ENCODE assay signal across 10 mouse cellular contexts in the genomic region with DNA sequence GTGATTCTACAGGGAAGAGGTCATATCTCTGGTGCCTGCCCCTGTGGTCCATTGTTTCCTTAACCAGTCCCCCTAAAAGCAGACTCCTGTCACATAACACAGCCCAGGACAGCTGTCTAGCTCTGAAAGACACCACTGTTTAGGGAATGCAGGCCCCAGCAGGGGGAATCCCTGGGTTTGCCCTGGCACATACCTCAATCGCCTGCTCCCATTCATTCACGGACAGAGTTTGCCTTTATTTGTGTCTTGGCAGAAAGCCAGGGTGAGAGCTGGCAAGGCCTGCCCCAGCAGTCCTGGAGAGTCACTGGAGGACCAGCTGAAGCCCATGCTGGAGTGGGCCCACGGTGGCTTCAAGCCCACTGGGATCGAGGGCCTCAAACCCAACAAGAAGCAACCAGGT. TPM values are rescaled to one million over a fixed set of nuclear protein-coding genes. Genes with fewer than 3 reads are reported as not detected.
A peak's percentile ranks its signal among the peaks of the same experiment; 100 is the strongest.
DNase-seq lines count a peak whose midpoint lies in the region; ATAC-seq lines count a peak whose summit lies in the region.
"Had no signal": no experiment of that assay in that cellular context is flagged by ENCODE, and none has a peak within 500 bp of the region (broad histone marks: within the 10 kb centered on the region; RNA-seq: fewer than 3 reads in every experiment).

No protein-coding gene starts in this region.

- ATAC-seq in forebrain, embryonic 12.5 days (ENCODE audit: low FRiP score): peak; percentile 87

- peak; percentile 26 for DNase-seq in ovary, adult 18-20 months (ENCODE audit: low spot score)
- no peak for DNase-seq in ovary, postnatal 10 days (ENCODE audit: low spot score)
- peak; percentile 70 for DNase-seq in heart, postnatal 4 days
- peak; percentile 65 to 74 for DNase-seq in layer of hippocampus, postnatal 36 days
- DNase-seq in lung, postnatal 25 days (ENCODE audit: low spot score): peak; percentile 39
- DNase-seq in right cerebral cortex, postnatal 25 days: peak; percentile 35
- no peak for DNase-seq in thymus, postnatal 4 days

- H3K36me3 ChIP-seq in forebrain, embryonic 12.5 days (replicated peaks): no peaks in the 10 kb centered on the region
- H3K36me3 ChIP-seq: G1E had no signal

- H3K4me1 ChIP-seq in forebrain, embryonic 12.5 days: peaks cover 12% of the 10 kb centered on the region

- 16% methylated on average over 4 of the region's 4 CpGs for WGBS in forebrain, embryonic 12.5 days

- no peak overlapping the region for H3K4me3 ChIP-seq in forebrain, embryonic 12.5 days (replicated peaks)

- H3K27ac ChIP-seq in forebrain, embryonic 12.5 days: peak overlapping the region; percentile 91

- no peaks in the 10 kb centered on the region for H3K9me3 ChIP-seq in forebrain, embryonic 12.5 days
- H3K9me3 ChIP-seq: G1E had no signal

- H3K27me3 ChIP-seq in forebrain, embryonic 12.5 days: no peaks in the 10 kb centered on the region

- peak overlapping the region; percentile 27; the same call in 1 of the 2 replicates for H3K4me2 ChIP-seq in forebrain, embryonic 12.5 days

- no peak overlapping the region for H3K9ac ChIP-seq in forebrain, embryonic 12.5 days

RNA-seq across cellular contexts. Expression of a gene that starts 16.8 kb away (rescaled TPM):
- polyA plus RNA-seq in forebrain, embryonic 12.5 days (2016; fragmentation: Nextera tagmentation; extraction: Ambion mirVana): 0.10 TPM in 1 of 2 replicates, not detected in the other
- total RNA-seq in heart, postnatal 4 days (2021): not detected
- total RNA-seq in layer of hippocampus, postnatal 36 days (2021): not detected
- total RNA-seq: G1E; heart, postnatal 36 days had no signal

RNA-seq across cellular contexts. Expression of a gene that starts 27.8 kb away (rescaled TPM):
- polyA plus RNA-seq in forebrain, embryonic 12.5 days (2016; fragmentation: Nextera tagmentation; extraction: Ambion mirVana): 385 and 409 TPM in 2 replicates
- total RNA-seq in heart, postnatal 4 days (2021): 100 to 1,000 TPM; 158 to 174 TPM
- total RNA-seq in layer of hippocampus, postnatal 36 days (2021): 10 to 100 TPM; 84.1 to 92.7 TPM

Comparison
In these comparisons a context has a peak if more than half of its experiments do, and no peak if none do; other contexts are left out.
1. DNase-seq: peak in ovary, adult 18-20 months (single experiment), heart, postnatal 4 days (single experiment), layer of hippocampus, postnatal 36 days (2 of 2), lung, postnatal 25 days (single experiment) and right cerebral cortex, postnatal 25 days (single experiment); none in ovary, postnatal 10 days (single experiment) and thymus, postnatal 4 days (single experiment).